Mouse (Mus musculus): ENCODE measurements at regions not wholly inside any gene's neighbourhood (a gene's known extent, or its start where the extent isn't known, plus 50 kb on each side); places are given as distances from the start of the nearest gene placed in this dataset.
A peak's percentile ranks its signal among the peaks of the same experiment; 100 is the strongest.
"Not testable (repeated sequence)": the region's sequence is repeated elsewhere in the genome, so short reads cannot be mapped to it uniquely, and the experiment has no call there.

DNA sequence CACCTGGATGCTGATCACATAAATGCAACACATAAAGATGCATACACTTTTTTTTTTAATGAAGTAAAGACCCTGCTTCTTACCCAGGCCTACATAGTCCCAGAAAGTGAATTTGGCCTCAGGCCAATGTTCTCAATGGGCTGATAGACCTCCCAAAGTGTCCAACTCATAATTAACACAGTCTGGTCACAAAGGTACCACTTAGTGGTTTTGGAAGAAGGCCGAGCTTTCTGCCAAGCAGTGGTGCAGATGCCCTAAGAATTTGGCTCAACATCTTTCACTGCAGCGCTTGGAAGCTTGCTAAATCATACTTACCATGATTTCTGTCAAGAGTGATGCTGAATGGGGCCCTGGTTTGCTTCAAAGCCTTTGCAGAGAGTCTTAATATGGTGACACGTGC is 706.4 kb upstream of the Rag2 start:
- DNase-seq (ENCODE audit: low read depth, low spot score): no peak

DNA sequence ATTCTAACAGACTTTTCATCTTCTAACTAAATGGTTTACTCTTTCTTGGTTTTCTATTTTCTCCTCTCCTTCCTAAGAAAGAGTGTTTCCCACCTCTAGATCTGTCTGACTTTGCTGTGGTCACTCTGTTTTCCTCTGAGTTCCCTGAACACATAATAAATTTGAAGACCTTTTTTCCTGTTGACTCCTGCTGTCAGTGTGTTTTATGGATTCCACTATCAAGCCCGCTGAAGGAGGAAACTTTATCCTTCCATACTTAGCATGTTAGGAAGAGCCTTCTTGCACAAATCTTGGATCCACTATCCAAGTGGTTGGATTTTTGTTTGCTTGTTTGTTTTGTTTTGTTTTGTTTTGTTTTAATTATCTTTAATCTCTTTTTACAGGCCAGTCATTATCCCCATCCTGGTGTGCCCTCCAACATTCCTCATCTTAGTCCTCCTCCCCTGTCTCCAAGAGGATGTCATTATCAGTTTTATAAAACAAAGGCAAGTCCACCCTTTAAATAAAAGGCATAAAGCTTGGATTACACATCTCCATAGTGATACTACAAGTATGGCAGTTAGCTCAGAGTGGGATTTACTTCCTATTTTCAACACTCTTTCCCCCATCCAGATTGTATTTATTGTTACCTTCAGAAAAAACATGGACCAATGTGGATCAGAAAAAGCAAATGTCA is 704.8 kb upstream of the Rag2 start:
- DNase-seq (ENCODE audit: low read depth, low spot score): no peak

DNA sequence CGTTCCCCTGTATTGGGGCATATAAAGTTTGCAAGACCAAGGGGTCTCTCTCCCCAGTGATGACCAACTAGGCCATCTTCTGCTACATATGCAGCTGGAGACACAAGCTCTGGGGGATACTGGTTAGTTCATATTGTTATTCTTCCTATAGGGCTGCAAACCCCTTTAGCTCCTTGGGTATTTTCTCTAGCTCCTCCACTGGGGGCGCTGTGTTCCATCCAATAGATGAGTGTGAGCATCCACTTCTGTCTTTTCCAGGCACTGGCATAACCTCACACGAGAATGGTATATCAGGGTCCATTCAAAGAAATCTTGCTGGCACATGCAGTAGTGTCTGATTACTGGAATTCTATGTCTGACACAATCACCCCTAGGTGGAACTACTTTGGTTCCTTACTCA is 675.9 kb upstream of the Rag2 start:
- DNase-seq (ENCODE audit: low read depth, low spot score): not testable (repeated sequence)

DNA sequence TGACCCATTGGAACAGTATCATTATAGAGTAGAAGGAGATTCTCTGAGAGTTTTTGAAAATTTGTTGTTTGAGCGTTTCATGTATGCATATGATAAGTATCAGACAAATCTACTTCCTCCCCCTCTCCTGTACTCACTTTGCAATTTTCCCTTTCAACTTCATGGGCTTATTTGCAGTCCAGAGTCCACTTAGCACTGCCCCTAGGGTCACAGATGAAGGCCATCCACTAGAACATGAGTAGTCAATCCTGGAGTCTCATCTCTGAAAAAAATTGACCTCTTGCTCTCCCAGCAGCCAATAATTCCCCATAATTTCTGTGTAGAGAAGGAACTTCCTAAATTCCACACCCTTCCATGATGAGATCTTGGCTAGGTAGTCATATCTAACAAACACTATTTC is 665.1 kb upstream of the Rag2 start:
- DNase-seq (ENCODE audit: low read depth, low spot score): no peak

DNA sequence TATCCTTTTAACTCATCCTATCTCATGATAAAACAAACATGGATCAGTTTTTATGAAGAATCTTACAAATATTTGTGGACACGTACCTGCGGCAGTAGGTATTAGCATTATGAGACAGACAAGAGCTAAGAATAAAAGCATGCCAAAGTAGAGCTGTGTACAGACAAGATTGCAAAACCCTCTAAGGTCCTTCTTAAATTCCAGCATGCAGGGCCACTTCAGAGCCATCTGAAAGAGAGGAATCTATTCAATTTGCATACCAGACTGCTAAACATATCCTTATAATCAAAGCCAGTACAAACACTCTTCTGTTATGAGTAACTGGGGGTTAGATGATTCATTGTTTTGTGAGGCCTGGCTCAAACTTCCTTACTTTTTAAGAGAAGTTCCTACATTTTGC is 659.9 kb upstream of the Rag2 start:
- DNase-seq (ENCODE audit: low read depth, low spot score): no peak

DNA sequence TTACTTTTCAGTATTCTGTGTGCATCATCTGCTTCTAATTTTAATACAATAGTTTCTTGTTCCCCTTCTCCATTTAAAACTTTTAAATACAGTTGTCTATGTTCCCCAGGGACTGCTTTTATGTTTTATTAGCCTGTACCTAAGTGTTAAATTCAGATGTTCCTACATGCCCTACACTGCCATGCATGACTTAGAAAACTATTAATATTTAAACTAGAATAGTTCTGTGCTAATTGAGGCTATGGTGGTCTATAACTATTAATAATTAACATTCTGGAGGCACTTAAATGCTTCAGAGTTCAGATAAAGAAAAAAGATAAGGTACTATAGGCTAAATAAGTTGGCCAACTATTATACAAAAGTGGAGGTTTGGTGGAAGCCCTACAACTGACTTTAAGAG is 647.3 kb upstream of the Rag2 start:
- no peak for DNase-seq (ENCODE audit: low read depth, low spot score)

DNA sequence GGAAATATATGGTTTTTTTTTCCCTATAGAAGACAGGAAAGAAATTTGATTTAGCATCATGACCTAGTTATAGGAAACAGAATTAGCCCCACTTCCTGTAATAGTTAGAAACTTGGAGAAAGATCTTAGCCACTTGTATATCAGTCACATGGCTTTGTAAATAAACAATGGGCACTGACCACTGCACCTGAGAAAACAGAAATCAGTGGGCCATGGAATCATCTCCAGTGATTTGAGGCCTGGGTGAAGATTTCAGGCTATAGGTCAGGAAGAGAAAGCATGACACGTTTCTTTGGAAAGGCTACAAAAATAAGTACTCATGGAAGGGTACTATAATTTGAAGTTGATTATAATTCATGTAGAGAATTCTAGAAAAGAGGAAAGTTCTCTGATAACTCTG is 642.2 kb upstream of the Rag2 start:
- no peak for DNase-seq (ENCODE audit: low read depth, low spot score)

DNA sequence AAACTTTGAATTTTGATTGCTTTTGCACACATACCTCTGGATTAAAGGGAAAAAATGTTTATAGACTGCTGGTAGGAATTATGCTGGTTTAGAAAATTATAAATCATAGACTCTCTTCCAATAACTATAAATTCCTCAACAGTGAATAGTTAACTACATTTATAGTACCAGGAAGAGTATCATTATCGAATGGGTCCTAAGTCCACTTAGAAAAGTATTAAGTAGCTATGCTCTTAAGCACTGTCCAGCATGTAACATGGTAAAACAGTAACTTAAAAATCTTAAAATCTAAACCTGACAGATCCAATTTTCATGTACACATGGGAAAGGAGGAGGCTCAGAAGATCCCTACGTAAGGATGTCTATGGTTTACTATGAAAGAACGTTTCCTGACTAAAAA is 609.2 kb upstream of the Rag2 start:
- DNase-seq (ENCODE audit: low read depth, low spot score): no peak

DNA sequence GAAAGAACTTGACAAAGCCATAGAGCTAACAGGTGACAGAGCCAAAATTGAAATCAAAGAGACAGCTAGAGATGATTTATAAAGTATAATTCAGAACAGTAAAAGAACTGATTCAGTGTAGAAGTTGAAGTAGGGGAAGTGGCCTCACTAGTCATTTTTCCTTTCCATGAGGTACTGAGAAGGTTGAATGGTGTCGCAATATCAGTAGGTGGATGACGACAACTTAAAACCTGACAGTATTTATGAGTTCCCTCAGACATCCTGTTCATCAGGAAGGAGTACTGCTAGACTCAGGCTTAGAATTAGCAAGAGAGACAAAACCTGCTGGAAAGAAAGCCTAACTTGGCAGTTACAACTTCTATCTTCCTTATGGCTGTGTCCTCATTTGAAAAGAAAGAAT is 605.1 kb upstream of the Rag2 start:
- DNase-seq (ENCODE audit: low read depth, low spot score): no peak

DNA sequence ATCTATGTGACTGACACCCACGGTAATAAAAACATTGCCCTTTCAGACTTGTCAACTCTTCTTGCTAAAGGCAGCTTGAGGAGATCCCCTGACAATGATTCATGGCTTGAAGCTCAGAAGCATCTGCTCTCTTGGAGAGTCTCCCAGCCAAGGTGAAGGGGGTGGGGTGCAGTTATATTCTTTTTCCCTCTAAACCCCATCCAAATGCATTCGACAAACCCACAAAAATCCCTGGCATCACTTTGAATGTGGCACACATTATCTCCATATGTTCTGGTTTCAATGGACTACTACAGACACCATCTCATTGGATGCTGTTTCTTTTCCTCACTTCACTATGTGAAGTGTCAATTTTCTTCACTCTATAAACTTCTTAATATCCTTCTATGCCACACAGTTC is 603.0 kb upstream of the Rag2 start:
- DNase-seq (ENCODE audit: low read depth, low spot score): no peak

DNA sequence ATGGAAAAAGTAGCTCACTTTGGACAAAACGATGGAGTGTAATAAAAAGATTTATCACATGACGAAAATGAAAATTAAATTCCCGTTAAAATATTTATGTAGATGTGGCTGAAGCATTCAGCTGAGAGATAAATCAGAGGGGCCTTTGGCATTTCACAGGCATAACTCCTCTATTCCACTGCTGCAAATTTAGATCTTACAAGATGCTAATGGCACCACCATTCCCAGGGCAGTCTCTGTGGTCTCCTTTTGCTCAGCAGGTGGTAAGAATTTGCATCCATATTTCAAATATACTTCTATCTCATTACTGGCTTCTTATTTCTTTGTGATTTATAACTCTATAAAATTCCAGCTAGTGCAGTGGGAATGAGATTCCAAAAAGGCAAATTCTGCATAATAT is 581.5 kb upstream of the Rag2 start:
- DNase-seq (ENCODE audit: low read depth, low spot score): peak; percentile 6

DNA sequence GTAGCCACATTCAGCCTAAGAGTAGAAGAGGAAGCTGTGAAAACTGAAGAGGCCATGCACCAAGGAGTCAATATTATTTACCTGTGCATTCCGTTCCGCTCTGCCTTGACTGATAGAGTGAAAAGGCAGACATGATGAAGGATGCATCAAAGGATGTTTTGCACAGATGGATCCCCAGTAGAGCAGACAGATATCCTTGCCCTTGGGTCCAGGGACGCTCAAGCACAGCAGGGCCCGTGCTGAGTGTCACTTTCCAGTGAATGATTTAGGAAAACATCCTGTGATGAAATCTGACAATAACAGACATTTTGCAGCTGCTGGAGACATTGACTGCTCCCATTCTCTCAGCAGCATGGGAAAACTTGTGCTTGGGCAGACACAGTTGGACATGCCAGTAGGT is 561.6 kb upstream of the Rag2 start:
- peak; percentile 18 for DNase-seq (ENCODE audit: low read depth, low spot score)

DNA sequence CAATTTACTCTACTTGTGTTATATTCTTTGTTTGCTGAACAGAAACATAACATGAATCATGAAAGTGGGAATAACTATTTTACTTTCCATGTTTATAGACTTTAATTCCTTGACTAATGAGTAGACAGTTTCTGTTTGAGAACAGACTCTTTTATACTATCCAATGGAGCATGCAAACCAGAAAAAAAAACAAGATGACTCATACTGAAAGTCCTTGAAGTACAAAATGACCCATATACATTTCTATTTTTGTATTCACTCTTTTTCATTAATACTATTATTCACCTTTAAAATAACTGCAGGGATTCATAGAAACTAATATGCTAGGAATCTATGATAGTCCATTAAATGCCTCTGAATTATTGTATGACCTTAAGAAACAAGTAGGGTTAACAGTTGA is 549.5 kb upstream of the Rag2 start:
- no peak for DNase-seq (ENCODE audit: low read depth, low spot score)

DNA sequence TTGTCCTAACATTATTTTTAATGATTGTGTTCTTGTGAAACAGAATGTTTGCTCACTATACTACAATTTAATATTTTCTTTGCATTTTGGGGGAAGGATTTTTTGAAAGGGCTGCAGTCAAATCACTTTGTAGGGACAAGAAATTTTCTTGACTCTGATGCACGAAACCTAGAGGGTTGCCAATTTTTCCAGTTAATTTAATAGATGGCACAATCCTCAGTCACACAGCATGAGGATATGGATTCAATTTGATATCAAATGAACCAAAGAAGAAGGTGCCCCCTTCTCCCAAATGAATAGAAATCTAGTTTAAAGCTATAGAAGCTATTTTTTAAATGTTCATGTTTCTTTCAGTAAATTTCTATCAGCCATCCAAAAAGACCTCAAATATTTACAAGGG is 544.3 kb upstream of the Rag2 start:
- DNase-seq (ENCODE audit: low read depth, low spot score): no peak

DNA sequence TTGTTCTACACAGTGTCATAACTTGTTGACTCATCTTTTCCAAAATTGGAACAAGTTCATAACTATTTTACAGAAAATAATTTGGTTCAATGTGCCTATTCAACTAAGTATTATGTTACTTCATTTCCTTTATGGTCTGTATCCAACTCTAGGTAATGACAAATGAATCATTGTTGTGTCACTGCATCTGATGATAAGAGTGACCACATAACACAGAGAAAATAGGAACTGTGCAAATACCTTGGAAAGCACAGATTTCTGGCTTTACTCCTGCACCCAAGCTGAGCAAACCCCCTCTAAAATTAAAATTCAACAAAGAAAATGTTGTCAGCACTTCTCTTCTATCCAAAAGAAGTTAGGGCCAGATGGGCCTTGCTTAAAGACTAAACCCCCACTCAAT is 540.7 kb upstream of the Rag2 start:
- DNase-seq (ENCODE audit: low read depth, low spot score): no peak

DNA sequence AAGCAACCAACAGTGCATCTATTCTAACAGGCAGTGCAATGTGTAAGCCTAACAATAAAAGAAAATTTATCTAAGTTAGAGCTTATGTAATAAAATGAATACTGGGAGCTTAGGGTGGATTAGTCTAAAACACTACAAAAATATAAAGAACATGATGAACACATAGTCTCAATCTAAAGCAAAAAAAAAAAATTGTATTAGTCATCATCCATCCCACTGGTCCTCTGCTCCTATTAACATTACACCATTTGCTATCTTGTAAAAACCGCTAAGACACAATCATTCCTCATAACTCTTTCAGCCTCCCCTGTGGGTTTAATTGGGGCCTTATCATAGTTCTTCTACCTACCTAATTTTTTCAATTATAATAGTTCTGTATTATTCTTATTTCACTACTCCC is 539.9 kb upstream of the Rag2 start:
- no peak for DNase-seq (ENCODE audit: low read depth, low spot score)

DNA sequence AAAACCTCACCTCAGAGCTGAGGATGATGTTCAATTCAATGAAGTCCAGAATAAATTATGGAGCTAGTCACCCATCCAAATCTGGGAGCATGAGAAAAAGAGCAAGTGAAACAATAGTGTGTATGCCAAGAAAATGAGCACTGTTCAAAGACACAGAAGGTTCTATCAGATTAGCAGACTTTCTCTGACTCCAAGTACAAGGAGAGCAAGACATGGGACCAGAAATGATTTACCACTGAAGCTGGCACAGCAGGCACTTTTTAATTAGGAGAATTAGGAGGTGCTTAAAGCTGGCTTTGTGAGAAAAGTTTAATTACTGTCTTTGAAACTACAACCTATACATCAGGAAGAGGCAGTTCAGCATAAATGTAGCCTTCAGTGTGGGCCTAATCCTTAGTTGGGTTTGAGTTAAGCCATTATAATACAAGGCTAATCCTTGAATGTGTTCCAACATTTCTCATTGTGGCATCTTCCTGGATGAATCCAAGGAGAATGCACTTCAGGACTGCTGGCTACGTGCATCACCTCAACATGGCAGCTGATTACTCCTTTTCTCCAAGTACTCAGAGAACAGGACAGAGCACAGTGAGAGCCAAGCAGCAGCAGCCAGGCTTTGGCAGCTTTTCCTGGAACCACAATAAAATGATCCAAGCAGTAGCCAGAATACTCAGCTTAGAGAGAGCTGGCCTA is 517.2 kb upstream of the Rag2 start:
- DNase-seq (ENCODE audit: low read depth, low spot score): no peak

DNA sequence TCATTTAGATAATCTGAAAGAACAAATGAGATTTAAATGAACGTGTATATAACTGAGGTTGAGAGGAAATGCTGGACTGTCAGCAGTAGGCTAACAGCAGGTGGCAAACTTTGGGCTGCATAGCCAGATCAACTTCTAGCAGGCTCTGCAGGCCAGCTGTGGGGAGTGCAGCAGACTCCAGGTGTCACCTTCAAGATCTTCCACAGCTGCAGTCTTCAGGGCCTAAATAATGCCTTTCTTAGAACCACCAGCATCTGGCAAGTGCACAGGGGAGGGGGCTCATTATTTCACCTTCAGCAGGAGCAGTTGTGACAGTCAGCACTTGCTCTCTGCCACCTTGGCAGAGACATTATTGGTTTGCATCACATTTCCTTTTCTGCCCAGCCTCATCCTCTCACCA is 487.7 kb upstream of the Rag2 start:
- DNase-seq (ENCODE audit: low read depth, low spot score): peak; percentile 30

DNA sequence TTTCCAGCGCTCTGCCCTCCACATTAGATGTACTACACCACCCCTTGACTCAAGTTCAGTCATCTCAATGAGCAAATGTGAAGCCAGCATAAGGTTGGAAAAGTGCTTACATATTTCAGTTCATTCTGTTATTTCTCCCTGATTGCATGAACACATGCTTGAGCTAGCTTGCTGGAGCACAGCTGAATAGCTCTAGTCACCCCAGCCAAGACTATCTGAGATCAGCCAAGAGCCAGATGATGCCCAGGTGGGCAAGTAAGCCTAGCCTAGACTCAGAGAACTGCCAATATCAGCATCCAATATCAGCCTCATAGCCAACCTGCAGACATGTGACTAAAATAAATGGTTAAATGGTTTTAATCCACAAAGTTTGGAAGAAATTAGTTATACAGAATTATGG is 484.6 kb upstream of the Rag2 start:
- no peak for DNase-seq (ENCODE audit: low read depth, low spot score)

DNA sequence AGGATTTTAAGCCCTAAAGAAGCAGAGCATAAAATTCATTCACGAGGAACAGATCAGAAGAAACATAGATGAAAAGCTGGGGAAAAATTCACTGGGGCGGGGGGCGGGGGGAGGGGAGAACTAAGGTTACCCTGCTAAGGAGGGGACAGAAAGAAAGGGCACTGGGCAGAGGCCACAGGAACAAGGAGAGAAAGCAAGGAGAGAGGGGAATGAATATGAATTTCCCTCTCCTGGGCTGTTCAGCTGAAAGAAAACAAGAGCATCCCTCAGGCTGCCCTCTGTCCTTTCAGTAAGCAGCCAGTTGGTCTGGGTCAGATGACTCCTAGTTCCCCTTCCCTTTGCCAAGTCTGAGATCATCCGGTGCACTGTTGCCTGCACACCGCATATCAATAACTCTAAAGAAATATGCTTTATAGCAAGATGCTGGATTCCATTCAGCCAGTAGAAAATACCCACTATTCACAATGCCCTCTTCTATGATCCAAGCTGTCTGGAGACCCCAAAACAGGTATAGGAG is 467.7 kb upstream of the Rag2 start:
- DNase-seq (ENCODE audit: low read depth, low spot score): no peak

DNA sequence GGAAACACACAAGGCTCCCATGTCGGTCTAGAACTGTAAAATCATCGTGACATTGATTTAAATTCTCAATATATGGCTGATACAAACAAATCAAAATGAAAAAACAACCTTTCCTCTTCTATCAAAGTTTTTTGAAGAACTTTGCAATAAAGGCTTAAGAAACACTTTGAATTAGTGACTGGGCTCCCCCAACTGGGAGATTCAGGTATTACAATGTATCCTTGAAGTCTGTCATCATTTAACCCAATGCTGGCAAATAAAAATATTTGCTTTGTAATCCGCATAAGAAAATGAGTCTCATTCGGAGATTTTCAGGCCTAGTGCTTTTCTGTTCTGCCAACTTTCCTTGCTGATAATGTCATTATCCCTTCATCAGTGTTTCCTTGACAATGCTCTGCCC is 465.2 kb upstream of the Rag2 start:
- peak; percentile 50 for DNase-seq (ENCODE audit: low read depth, low spot score)

DNA sequence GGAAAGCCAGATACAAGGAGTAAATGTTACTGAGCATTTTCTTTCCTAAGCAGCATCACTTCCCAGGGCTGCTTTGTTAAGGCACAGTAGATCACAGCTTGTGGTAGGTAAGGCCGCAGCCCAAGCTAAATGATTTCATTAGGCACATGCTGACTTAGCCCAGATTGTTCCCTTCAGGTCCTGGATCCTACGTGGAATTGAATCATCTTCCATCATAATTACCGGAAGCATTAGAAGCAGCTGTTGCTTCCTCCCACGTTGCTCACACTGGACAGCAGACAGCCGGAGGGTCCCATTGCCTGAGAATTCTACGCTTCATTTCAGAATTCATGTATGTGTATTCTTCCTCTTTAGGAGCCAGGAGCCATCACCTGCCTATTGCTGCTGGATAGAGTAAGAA is 458.6 kb upstream of the Rag2 start:
- no peak for DNase-seq (ENCODE audit: low read depth, low spot score)

DNA sequence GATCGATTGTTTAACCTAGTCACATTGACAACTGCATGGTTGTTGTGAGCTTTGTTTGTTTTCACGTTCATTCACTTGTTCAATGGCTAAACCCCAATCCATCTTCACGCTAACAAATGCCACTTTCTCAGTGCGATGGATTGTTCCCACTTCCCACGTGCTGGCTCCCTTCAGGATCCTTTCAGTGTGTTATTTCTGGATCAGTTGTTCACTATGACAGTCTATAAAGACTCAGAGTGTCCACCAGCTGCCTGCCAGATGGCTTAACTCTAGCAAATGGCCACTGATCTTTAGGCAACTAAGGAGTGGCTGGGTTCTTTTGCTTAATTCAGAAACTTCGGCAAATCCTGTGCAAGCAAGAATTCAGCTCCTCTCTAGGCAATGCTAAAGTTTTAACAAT is 451.7 kb upstream of the Rag2 start:
- DNase-seq (ENCODE audit: low read depth, low spot score): peak; percentile 83

DNA sequence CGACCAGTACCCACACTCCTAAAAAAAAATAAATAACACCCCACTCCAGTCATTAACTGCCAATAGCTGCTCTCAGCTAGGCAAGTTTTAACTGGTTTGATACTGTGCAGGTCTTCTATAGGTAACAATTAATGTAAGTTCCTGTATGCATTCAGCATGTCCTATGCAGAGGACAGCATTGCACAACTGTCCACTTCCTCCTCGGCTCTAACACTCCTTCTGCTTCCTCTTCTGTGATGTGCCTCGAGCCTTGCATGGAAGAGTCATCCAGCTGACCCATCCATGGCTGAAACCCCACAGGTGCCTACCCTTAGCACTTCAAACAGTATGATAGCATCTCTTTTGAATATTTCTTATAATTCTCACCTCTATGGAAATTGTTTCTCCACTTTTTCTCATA is 449.4 kb upstream of the Rag2 start:
- DNase-seq (ENCODE audit: low read depth, low spot score): no peak

Measured in mesoderm, embryonic 11.5 days (tissue).